Mouse (Mus musculus): ENCODE measurements around the gene Plekhm1.
"Not testable (repeated sequence)": the region's sequence is repeated elsewhere in the genome, so short reads cannot be mapped to it uniquely, and the experiment has no call there.

Gene Plekhm1

DNA sequence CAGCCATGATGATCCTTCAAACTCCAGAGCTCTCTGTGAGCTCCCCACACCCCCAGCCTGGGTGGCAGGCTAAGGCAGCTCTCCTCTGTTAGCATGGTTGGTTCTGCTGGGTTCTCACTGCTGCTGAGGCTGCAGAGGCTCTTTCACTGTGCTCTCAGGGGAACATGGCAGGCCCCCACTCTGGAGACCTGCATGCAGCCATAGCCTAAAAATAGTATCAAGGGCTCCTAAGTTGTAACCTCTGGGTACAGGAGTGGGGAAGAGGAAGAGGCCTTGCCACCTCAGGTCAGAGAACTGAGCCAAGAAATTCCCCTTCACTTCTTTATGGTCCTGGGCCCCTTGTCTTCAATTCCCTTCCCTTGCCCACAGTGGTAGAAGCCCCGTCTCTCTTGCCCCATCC lies 68.6 kb downstream of the Plekhm1 start:
- in situ Hi-C loops (cut with MboI, MseI) = no loop called here

DNA sequence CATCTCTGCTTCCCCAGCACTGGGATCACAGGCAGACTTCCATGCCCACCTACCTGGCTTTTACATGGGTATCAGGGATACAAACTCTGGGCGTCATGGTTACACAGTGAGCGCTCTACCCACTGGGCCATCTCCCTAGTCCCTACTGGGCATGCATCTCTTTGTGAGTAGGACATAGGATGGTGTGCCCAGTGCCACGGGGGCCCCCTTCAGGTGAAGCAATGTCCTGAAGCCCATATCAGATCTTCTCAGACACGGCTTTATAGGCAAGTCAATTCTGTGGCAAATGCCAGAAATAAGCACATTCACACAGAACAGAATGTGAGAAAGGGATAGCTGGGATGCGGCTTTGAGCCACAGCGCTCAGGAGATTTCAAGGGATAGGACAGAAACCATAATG lies 69.4 kb downstream of the Plekhm1 start:
- in situ Hi-C loops (cut with MboI, MseI) = no loop called here

DNA sequence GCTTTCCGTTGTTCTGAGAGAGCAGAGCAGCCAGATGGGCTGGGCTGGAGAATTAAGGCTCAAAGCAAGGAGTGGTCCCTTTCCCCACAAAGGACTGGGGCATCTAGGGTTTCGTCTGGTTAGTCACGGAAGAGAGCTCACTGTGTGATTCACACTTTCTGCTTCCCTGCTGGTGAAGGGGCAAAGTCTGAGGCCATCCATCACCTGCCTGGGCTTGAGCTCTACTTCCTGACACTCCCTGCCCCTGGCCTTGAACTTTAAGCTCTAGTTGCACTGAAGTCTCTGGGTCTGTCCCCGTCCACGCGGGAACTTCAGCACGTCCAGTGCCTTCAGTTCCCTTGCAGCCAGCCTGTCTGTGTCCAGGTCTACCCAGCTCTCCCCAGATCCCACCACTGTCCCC lies 71.8 kb downstream of the Plekhm1 start:
- in situ Hi-C loops (cut with MboI, MseI) = no loop called here

DNA sequence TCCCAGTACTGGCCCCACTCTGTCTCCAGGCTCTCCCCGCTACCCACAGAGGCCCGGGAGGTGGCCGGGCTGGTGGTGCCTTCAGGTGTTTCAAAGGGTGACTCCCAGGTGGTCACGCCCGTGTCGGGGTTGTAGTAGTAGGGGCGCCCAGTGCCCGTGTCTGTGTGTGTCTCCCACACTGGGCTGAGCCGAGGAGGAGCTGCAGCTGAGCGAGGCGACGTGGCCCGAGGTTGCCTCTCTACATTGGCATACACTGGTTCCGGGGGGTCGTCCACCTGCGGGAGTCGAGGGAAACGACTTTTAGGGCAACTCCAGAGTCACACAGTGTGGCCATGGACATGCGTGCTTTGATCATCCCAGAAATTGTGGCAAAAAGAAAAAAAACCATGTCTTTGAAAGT lies 72.4 kb downstream of the Plekhm1 start:
- in situ Hi-C loops (cut with MboI, MseI) = no loop called here

DNA sequence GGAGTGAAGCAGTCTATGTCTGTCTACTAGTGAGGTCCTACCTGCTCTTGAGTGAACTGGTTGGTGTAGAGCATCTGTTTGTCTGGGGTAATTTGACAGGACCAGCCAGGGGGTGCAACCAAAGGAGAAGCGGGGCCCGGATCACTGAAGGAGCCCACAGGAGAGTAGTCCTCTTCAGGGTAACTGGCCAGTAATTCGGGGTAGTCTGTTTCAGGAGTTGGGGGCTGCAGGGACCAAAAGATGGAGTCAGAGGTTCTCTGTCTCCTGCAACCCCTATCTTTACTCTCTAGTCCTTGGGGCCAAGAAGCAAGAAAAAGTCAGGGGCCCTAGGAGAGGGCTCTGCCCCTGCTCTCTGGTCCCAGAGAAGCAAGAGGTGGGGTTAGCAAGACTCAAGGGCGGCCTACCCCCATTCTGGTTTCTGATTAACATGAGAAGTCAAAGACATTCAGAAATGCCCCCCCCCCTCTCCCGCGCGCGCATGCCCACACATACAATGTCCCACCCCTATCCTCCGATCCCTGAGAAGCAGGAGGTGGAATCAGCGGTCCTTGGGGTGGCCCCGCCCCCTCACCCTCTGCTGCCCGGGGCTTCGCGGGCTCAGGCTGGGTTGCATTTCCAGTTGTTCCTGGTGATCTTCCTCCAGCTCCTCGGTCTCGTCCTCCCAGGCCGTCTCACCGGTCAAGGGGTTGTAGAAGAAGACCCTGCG lies 72.9 kb downstream of the Plekhm1 start:
- in situ Hi-C loops (cut with MboI, MseI) = no loop called here

DNA sequence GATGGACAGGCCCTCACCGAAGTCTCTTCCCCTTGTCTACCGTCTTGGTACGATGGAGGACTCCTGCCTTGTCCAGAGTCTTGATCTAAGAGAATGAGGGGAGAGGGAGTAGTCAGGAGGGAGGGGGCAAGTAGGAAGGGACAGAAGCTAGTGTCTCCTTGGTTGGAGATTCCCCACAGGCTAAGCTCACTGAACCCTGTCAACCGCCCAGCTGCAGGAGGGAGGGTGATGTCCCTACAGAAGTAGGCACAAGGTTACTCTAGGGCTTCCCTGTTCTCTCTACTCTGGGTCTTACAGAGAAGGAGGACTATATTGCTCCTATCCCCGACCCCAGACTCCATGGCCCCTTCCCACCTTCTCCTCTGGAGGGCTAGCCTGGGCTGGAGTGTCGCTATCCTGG lies 73.8 kb downstream of the Plekhm1 start:
- in situ Hi-C loops (cut with MboI, MseI) = no loop called here

DNA sequence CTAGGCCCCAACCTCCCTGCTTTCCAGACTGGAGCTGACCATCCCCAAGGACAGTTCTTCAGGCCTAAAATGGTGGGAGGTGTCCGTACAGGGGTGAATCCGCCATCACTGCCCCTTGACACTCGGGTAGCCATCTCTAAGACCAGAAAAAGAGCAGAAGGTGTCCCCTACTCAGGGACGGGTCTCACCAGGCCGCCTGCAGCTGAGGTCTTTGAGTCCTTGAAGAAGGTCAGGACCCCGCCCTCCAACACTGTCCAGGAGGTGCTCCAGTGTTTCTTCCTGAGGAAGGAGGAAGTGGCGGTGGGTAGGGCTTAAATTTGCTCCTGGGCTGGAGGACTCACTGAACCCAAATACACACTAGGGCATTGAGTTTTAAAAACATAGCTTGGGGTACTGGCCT lies 74.4 kb downstream of the Plekhm1 start:
- in situ Hi-C loops (cut with MboI, MseI) = no loop called here

DNA sequence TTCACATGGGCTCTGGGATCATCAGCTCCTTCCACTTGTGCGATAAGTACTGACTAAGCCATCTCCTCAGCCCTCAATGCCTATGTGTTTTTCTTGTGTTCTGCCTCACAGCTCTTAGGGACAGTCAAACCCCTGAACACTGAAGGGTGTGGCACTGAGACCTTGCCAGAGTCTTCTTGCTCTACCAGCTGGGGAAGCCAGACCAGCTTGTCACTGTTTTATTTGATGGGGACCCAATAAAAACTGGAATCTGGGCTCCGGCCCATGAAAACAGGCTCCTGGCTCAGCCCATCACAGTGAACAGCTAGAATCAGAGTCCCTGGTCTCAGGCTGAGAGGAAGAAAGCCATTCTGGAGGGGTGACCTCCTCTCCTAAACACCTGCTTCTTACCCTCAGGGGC lies 75.3 kb downstream of the Plekhm1 start:
- in situ Hi-C loops (cut with MboI, MseI) = no loop called here

DNA sequence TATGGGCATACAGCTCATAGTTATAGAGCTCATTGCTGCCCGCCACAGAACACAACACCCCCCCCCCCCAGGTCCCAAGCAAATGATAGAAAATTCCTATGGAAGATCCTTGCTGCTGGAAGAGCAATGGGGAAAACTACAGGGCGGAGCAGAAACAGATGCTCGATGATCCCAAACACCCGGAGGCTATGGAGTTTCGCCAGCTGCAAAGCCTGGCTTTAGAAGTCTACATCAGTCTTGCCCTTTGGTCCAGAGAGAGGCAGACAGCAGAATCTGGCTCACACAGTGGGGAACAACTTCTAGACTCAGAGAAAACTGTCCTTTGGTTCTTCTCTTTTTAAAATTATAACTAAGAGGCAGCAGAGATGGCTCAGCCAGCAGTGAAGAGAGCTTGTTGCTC lies 76.9 kb downstream of the Plekhm1 start:
- in situ Hi-C loops (cut with MboI, MseI) = no loop called here

DNA sequence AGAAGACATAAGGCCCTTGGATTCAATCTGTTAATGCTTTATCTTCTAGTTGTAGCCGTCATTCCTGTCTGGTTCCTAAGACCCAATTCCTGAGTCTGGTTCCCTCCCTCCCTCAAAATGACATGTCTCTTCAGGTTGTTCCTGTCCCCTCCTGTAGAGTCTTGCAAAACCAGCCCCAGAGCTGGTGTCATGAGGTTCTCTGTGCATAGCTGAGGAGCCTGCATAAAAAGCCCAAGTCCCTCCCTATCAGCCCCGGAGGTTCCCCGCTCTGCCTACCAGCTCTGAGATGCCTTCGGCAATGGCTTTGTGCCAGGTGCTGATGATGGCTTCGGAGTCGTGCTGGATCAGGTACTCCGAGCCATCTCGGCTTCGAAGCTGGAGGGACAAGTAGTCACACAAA lies 77.6 kb downstream of the Plekhm1 start:
- in situ Hi-C loops (cut with MboI, MseI) = no loop called here

DNA sequence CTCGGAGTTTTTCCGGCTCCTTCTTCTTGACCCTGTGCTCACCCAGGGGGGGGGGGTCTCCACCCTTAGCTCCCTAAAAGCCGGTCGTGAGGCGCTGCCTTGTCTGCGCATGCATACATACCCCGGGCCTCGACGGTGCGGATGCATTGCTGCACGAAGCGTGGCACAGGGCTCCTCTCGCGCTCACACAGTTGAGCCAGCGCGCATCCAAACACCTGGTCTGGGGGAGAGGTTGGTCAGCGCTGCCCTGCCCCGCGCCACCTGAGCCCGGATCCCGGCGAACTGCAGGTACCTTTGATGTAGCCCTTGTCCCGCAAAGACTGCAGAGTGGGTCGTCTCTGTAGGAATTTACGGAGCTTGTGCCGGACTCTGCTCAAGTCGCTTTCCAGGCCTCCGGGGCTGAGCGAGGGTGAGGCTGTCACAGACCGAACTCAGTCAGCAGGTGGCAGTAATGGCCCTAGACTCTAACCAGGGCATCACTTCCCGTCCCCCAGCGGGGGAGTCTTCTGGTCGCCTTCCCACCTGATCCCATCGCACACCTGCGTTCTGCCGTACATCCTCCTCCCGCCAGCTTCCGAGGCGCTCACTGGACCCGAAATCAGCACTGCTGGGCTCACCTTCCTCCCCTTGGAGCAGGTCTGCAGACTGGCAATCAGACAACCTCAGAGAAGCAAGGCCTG lies 78.6 kb downstream of the Plekhm1 start:
- in situ Hi-C loops (cut with MboI, MseI) = no loop called here

DNA sequence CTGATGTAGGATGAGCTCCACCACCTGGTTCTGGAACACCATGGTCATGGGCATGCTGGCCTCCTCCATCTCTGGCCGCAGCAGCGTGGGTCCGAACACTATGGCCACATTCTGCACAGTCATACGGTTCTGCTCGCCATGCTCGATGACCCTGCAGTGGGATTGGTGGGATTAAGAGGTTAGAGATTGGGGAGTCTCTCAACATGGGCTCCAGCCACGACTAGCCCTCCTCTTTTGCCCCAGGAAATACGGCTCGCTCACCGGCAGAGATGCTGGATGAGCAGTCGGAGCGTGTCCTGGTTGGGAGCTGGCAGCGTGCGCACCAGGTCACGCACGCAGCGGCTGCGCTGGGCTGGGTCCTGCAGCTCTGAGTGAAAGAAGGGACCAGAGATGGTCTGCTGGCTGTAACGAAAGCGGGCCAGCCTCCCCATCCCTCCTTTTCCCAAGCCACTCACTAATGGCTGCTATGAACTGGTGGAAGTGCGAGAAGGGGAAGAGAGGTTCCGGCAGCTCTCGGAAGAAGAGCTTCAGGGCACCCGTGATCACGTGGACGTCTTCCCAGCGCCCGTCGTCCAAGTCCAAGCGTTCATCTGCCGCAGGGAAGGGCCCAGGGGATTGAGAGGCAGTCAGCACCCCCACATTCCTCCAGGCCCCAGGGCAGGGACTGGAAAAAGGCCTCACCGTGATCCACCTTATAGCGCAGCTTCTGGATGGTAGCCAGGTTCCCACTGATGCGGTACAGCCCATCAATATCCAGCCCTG lies 79.4 kb downstream of the Plekhm1 start:
- in situ Hi-C loops (cut with MboI, MseI) = no loop called here

DNA sequence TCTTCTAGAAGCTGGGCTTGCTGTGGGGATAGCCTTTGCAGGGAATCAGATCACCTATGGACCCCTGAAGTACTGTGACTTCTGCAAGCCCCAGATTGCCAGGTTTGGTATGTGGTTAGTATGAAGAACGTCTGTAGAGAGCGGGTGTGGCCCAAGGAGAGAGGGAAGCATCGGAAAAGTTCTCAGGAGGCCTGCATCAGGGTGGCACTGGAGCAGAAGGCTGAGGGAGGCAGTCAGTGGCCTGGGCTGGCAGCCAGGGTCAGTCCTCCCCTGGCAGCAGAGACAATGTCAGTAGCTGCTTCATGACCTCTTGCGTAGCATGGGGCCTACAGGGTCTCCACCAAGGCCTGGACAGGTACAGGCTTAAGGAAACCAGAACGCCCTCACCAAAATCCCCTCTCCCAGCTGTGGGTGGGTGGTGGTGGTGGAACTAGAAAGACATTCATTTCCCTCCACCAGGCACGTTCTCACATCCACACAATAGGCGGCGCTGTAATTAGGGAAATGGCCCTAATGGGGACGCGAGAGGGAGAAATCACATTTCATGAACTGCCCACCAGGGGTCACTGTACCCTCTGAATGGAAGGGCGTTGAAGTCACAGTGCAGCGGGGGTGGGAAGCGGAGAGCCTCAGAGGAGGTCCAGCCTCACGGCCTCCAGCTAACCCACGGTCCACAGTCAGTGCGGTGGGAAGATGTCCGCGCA lies 80.1 kb downstream of the Plekhm1 start:
- in situ Hi-C loops (cut with MboI, MseI) = no loop called here

DNA sequence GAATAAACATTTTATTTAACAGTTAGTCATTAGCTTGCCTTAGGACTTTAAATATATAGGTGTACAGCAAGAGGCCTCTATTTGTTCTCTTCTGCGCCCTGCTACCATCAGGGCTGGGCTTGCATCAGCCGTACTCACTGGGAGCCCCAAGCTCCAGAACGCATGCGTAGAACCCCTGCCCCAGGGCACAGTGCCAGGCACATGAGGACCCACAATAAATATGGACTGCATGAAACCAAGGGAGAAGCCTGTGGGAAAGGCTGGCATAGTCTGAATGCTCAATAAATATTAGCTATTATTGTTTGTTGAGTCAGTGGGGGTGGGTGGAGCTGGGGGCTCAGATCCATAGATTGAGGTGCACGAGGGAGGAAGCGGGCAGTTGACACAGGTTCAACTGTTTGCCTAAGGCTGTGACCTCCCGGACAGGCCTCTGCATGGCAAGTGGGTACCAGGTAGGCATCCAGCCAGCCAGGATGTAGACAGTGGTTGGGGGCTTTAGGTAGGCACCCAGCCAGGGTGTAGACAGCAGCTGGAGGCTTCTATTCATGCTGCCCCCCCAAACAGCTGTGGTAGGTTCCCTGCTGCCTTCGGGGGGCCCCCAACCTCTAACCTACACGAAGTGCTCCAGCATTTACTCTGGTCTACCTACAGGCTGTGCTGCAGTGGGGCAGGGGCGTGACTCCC lies 80.8 kb downstream of the Plekhm1 start:
- in situ Hi-C loops (cut with MboI, MseI) = no loop called here

DNA sequence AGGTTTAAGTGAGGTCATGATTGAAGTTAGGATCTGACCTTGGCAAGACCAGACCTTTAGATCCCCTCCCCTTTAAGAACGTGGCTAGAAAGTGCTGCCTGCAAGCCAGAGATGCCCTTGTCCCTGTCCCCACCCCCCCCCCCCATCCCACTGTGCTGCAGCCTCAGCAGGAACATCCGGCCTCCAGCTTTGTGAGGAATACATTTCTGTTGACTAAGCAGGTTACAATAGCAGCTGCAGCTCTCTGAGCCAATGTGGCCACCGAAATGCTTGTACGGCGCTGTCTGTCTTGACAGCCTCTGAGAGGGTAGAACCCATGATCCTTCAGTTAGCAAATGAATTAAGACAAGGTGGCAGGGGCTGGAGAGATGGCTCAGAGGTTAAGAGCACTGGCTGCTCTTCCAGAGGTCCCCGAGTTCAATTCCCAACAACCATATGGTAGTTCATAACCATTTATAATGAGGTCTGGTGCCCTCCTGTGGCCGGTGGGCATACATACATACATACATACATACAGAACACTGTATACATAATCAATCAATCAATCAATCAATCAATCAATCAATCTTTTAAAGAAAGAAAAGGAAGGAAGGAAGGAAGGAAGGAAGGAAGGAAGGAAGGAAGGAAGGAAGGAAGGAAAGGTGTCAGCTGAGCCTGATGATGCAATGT lies 81.7 kb downstream of the Plekhm1 start:
- in situ Hi-C loops (cut with MboI, MseI) = no loop called here

DNA sequence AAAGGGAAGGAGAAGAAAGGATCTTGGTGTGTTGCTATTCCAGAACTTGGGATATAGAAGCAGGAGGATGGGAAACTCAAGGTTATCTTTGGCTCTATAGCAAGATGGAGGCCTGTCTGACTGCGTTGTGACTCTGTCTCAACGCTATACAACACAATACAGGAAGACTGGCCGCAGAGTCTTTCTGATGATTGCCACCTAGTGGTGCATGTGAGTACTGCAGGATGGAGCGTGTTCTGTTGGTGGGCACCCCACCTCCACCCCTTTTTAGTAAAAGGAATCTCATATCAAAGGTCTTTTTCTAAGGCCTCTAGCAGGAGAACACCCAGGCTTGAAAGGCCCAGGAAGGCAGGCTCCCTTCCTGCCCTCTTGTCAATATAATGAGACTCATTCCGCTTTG lies 85.5 kb downstream of the Plekhm1 start:
- in situ Hi-C loops (cut with MboI, MseI) = loop anchor here (5.0 kb wide), 2 partner anchors 90 to 155 kb away; partner anchors contain the start of gene Fmnl1

DNA sequence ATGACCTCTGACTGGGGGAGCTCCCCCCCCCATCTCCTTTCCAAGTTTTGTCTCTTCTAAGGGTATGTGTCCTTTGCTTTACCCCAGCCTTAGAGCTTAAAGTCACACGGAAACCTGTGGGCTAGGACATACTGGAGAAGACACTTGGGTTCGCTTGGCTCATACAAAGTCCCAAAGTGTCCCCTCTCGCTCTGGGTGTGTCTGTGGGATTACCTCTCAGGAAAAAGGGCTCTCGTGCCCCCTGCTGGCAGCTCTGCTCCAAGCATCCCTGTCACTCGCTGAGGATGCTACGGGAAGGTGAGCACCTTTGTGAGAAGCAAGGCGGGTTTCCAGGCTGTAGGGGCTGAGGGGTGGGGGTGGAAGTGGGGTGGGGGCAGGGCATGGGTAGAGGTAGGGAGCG lies 87.3 kb downstream of the Plekhm1 start:
- in situ Hi-C loops (cut with MboI, MseI) = loop anchor here (5.0 kb wide), 2 partner anchors 88 to 153 kb away; partner anchors contain the start of gene Fmnl1

DNA sequence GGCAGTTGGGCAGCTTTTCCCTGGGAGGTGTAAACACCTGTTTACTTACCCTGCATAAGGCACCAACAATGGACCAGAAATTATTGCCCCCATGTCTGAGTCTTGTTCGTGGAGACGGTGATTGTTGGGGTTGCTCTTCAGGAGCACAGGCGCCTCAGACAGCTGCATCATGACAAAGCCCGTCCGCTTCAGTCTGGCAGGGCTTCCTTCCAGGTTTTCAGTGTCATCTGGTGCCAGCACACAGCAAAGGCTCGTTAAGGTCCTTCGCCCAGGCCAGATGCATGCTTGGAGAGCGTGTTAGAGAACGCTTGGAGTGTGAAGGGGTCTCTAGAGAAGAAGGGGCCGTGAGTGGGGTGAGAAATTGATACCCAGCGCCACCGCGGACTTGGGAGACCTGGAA lies 87.8 kb downstream of the Plekhm1 start:
- in situ Hi-C loops (cut with MboI, MseI) = loop anchor here (5.0 kb wide), 2 partner anchors 87 to 152 kb away; partner anchors contain the start of gene Fmnl1

DNA sequence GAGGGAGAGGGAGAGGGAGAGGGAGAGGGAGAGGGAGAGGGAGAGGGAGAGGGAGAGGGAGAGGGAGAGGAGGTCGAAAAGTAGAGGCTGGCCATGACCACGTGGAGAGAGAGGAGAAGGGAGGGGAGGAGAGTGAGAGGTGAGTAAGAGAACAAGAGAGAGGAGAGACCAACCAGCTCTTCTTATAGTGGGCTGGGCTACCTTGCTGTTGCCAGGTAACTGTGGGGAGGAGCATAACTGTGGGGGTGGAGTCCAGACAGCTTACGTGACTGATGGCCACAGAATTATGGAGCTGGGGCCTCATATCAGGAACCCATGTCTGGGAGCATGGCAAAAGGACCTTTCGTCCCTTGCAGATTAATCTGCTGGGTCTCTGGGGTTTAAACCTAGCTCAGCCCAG lies 89.7 kb downstream of the Plekhm1 start:
- in situ Hi-C loops (cut with MboI, MseI) = not testable (repeated sequence)

DNA sequence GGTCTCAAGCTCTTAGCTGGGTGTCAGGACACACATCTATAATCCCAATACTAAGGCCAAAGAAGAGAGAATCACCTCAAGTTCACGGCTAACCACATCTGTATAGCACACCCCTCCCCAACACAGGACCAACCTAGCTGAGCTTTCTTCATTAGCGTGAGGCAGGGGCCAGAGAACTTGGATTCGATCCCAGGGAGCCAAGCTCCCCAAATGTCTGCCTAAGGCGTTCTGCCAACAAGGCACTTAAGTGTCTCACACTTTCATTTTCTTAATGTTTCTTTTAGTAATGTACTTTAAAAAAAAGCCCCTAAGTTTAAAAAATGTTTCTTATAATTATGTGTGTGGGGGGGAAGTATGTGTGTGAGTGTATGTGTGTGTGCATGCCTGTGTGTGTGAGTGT lies 91.8 kb downstream of the Plekhm1 start:
- in situ Hi-C loops (cut with MboI, MseI) = no loop called here

DNA sequence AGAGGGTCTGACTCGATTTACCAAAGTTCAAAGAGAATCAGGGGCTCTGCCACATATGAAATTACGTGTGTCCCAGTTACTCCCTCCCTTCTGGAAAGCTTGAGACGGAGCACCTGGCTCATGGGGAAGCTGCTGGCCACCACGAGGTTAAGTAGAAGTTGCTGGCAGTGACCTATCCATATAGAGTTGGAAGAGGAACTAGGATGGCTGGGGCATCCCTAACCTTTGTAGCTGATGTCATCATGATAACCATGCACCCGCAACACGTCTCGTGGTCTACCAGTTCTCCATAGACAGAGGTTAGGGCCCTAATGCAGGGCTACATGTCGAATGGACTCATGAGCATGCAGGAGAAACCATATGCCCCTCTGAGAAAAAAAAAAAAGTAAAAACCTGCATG lies 92.3 kb downstream of the Plekhm1 start:
- in situ Hi-C loops (cut with MboI, MseI) = no loop called here
